Mouse (Mus musculus) G1E (cell line): ENCODE data around the gene Coa7.

Source experiments
- CTCF ChIP-seq: IDR thresholded peaks from 2 replicates; pipeline ENCODE4 v1.5.1; 2012; ENCODE audit warnings: low read depth, low read length, inconsistent platforms, mixed read lengths
- GATA1 ChIP-seq: IDR thresholded peaks from 2 replicates; pipeline ENCODE4 v1.6.1; 2012; ENCODE audit warnings: borderline replicate concordance, low read length, inconsistent platforms, mixed read lengths
- GATA2 ChIP-seq: IDR thresholded peaks from 2 replicates; pipeline ENCODE4 v1.6.1; 2012; ENCODE audit warnings: low read depth, low read length, inconsistent platforms, borderline replicate concordance
- POLR2AphosphoS5 ChIP-seq: IDR thresholded peaks from 2 replicates; pipeline ENCODE4 v1.6.1; 2012; ENCODE audit warnings: low read depth, low read length, inconsistent platforms; ENCODE audit not compliant: insufficient replicate concordance
- TAL1 ChIP-seq: conservative IDR thresholded peaks from 2 replicates; pipeline ENCODE4 v1.6.1; 2012; ENCODE audit warnings: low read depth, low read length, inconsistent platforms, mixed read lengths

GRCm38 (mm10) chr4:108357458-108357857, 29.5 kb downstream of the Coa7 start:
- TF ChIP-seq CTCF (no peak), GATA1 (no peak), TAL1 (no peak), POLR2AphosphoS5 (no peak), GATA2 (no peak)
